Mouse (Mus musculus) urinary bladder, postnatal 4 days (tissue): ENCODE data around the gene Ckap5.

Source experiments
- DNase-seq, 2 experiments: peaks; one replicate each; pipeline ENCODE4 v3.0.0; 2021 to 2022; ENCODE audit warnings: low spot score in 2 of 2

Gene Ckap5

GRCm38 (mm10) chr2:91652863-91653262 is 126.3 kb downstream of the Ckap5 start:
- DNase-seq, result no peak

DNA sequence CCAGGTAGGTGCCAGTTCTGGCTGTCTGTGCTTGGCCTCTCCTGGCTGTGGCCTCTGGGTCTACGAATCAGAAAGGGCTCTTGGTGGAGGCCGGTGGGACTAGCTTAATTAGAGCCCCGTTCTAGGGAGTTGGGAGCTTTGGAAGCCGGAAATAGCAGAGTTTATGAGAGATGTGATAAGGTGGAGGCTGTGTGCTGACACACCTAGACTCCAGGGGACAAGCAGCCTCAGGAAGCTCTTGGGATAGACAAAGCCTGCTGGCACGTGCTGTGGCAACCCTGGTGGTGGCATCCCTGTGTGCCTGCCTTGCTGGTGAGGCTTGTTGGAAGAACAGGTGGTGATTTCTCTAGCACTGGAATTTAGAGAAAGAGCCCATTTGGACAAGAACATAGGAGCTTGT is 128.8 kb downstream of the Ckap5 start:
- no peak for DNase-seq

GRCm38 (mm10) chr2:91655827-91656226 is 129.3 kb downstream of the Ckap5 start:
- DNase-seq, result no peak

GRCm38 (mm10) chr2:91656774-91657173 is 130.2 kb downstream of the Ckap5 start:
- DNase-seq, result no peak

GRCm38 (mm10) chr2:91659657-91660056 is 133.1 kb downstream of the Ckap5 start:
- no peak for DNase-seq

DNA sequence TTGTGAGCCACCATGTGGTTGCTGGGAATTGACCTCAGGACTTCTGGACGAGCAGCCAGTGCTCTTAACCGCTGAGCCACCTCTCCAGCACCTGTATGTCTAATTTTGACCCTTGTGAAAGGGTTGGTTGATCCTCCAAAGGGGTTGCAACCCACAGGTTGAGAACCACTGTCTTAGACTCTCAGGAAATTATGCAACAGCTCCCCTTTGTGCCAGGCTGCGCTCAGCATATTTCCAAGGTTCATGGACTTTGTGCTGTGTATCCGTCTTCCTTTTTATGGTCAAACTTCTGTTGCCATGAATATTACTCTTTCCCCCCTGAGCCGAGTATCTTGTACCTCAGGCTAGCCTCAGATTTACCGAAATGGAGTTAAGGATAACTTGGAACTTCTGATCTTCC is 134.4 kb downstream of the Ckap5 start:
- no peak for DNase-seq

DNA sequence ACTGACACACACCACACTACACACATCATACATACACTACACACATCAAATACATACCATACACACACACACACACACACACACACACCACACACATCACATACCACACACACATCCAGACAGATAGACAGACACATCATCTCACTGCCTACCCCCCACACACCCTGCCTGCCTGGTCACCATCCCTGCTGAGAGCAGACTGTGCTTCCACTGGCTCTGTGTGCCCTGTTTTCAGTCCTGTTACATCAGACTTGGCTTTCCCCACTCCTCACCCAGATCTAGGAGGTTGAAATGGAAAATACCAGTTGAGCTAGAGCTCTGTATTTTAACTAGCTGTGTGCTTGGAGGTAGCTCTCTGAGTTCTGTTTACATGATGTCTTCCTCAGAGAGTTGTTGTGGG is 138.2 kb downstream of the Ckap5 start:
- no peak for DNase-seq

DNA sequence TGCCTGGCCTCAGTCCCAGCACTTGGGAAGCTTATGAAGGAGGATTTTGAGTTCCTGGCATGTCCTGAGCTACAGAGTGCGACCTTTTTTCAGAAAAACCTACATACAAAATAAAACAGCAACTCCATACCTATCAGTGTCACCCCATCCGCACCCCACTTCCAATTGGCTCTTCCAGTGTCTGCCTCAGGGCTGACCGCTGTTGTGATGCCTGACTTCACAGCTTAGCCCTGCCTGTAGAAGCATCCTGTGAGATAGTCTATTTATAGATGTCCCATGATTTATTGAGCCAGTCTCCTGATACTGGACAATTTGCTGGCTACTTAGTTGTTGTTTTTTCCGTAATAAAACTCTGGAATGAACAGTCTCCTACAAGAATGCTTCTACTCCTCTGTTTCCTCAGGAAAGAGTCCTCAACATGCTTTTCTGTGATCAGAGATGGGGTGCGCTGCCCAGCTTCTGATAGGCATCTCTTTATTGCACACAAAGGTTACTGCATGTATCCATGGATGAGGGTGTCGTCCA is 139.9 kb downstream of the Ckap5 start:
- DNase-seq, result no peak

DNA sequence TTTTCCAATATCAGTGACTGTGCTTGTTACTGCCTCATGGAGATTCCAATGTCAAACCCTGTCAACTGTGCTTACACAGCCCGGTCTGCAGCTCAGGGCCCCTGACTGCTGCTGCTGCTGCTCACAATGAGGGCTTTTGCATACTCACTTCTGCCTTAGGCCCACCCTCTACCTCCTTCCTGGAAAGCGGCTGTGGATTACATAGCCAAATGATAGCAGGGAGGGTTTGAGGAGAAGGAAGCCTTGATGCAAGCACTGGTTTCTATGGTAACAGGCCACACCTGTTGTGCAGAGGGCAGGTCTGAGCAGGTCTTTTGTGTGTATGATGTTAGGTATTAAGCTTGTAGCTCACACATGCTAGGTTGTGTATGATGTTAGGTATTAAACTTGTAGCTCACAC is 141.2 kb downstream of the Ckap5 start:
- DNase-seq, result no peak

DNA sequence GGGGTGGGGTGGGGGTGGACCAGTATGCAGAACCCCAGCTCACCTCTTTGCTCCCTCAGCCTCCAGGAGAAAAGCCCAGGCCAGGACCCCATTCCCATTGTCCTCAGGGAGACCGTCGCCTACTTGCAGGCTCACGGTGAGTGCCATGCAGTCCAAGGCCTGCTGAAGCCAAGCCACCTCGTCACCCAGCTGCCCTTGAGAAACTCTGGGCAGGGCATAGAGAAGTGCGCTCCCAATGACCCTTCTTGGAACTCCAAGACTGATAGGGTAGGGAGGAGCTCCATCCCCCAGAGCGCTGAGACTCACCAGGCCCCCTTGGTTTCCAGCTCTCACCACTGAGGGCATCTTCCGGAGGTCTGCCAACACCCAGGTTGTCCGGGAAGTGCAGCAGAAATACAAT is 142.8 kb downstream of the Ckap5 start:
- no peak for DNase-seq

- DNase-seq, result no peak
Measured at GRCm38 (mm10) chr2:91670038-91670437, 143.5 kb downstream of the Ckap5 start.
